Mouse (Mus musculus): ENCODE results near the gene Zc3h18.
A peak's percentile ranks its signal among the peaks of the same experiment; 100 is the strongest.

The Zc3h18 gene

DNA sequence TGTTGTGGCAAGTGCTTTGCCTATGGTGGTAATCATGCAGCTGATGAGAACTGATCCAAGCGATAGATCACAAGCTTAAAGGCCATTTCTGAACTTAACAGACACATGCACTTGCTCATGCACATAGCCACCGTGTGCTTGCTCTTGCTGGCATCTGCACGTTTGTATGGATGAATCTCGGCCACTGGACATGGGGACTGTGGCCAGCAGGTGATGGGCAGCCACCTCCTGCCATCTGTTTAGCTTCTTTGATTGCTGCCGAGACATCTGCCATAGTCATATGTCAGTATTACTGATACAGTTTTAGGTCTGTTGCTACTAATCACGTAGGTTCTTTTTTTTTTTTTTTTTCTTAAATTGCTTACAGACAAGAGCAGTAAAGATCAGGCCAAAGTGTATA, 18.9 kb downstream of the Zc3h18 start:
- DNase-seq: no peak

DNA sequence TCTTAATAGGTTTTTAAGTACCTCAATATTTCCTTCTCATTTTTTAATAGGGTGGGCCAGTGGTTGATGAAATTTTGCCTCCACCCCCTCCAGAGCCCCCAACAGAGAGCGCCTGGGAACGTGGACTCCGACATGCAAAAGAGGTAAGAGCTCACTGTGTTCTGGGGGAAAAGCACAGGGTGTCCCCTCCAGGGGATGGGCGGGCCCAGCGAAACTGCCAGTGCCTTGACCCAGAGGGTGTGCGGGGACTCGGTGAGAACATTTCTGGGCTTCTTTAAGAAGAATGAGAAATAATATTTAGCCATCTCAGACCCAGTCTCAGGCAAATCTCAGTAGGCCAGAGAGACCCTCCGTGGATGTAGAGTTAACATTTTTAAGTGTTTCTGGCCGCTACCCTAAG, 21.8 kb downstream of the Zc3h18 start:
- DNase-seq: no peak

DNA sequence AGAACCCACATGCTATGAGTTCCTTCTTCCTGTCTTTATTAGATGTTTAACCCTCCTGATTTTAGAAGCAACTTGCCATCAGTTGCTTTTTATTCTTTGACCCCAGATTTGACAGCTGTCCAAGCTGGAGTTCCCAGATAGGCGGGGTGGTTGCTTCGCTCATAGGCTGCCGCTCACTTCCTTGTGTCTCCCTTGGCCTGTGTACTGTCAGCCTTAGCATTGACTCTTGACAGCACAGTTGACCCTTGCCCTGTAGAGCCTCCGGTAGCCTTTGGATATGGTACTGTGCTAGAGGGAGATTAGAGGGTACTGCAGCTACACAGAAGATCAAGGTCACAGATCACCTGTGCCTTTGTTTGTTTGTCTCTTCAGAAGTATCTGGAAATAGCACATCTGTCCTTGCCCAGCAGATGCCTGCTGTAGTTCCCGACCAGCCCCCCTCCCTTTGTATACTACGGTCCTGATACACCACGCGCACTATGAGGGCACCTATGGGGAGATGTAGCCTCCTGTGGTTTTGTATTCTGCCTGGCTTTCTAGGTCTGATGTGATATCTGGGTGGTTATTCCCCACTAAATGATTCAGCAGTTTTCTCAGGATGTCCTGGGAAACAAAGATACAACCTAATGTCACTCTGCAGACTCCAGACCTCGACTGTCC, 28.9 kb downstream of the Zc3h18 start:
- no peak for DNase-seq

DNA sequence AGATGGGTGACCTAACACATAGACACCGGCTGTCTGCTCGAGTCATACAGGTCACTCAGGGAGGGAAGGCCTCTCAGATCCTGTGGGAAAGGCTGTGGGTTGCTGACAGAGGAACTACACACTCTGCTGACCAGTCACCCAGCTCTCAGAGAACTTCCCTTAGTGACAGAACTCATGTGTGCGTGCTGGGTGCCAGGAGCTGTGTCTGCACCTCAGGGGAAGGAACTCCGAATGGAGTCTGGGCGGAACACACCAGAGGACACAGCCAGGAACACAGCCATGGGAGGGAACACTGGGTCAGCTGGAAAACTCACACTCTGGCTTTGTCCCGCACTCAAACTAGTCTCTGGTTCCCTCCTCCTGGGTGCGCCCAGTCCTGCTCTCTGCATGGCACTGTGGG, 31.3 kb downstream of the Zc3h18 start:
- no peak for DNase-seq

DNA sequence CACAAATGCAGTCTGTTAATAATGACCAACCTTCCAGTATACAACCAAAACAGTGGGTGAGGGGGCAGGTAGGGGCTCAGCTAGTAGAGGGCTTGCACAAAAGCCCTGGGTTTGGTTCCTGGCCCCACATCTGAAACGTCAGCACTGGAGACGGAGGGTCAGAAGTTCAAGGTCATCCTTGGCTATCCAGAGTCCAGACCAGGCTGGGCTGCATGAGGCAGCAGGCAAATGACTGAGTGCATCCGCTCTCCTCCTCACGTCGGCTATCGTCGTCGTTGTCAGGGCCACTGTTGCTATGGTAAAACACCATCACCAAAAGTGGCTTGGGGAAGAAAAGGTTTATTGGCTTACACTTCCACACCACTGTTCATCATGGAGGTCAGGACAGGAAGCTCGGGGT, 37.9 kb downstream of the Zc3h18 start:
- no peak for DNase-seq

DNA sequence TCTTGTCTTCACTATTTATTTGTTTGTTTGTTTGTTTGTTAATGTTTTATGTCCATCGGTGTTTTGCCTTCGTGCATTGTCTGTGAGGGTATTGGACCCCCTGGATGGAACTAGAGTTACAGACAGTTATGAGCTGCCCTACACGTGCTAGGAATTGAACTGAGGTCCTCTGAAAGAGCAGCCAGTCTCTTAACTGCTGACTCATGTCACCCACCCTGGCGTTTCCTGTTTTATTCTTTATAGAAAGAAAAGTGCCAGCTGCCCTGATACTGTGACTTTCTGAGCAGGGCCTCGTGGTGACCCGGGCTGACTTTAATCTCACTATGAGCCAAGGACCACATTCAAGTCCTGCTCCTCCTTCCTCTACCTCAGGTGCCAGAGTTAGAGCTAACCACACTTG, 39.1 kb downstream of the Zc3h18 start:
- no peak for DNase-seq

DNA sequence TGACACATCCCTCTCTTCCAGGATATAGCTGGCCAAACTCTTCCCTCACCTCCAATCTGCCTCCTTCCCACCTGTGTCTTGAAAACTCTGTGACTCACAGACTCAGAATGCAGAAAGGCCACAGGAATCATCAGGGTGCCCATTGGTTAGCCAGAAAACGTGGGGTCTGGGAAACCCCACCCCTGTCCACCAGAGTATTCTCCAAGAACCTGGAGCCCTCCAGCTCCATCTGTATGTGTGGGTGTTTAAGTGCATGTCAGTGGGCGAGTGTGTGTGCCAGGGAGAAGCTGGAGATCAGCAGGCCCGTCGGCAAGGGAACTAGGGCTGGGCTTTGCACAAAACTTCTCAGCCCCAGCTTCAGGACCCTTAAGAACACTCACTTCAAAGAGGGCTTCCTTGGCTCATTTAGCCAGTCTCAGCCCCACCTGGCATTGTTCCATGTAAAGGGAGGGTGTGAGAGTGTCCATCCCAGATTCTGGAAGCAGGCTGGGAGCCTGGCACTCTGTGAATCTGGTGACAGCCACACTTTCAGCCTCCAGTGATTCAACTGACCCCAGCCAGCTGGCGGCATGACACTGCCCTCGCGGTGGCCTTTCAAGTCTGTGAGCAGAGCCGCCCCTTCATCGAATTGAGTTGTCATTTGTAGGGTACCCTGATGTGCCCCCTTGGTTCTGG, 43.6 kb downstream of the Zc3h18 start:
- DNase-seq: no peak

DNA sequence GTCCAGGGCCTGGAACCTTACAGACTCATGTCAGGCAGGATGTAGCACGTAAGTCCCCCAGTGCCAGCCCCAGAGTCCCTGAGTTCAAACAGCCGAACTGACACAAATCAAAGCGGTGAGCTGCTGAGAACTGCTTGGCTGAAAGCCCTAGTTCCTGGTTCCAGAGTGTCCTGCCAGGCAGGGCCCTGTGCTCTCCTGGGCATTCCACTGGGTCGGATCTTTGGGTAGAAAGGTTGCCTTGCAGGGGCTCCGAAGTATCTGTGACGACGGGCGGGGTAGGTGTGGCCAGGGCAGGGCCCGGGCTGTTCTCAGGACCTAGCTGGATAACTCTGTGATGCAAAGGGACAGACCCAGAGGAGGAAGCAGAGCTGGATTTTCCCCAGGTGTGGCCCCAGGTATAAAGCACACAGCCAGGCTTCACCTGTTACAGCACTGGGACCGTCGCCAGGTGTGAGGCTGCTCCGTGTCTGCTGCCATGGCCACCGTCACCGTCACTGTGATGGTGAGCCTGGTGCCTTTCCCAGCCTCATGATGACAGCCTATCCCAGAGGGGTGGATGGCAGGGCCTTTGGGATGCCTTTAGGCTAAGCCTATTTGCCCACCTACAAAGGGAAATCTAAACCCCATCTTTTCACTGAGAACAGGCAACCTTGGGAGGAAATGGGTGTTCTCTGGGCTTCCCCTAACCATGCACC, 45.1 kb downstream of the Zc3h18 start, which contains the start of gene Il17c:
TSS of gene Il17c (plus strand) at position 645 of the 695 bp plus-strand sequence.
- DNase-seq: no peak

DNA sequence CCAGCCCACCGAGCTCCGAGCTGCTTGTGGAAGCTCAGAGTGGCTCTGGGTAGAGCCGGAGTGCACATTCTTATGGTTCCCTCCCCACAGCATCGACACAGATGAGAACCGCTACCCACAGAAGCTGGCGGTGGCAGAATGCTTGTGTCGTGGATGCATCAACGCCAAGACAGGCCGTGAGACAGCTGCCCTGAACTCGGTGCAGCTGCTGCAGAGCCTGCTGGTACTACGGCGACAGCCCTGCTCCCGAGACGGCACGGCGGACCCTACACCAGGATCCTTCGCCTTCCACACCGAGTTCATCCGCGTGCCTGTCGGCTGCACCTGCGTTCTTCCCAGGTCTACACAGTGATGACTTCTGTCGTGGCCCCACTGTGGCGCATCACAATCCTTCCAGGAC, 46.8 kb downstream of the Zc3h18 start:
- no peak for DNase-seq

DNA sequence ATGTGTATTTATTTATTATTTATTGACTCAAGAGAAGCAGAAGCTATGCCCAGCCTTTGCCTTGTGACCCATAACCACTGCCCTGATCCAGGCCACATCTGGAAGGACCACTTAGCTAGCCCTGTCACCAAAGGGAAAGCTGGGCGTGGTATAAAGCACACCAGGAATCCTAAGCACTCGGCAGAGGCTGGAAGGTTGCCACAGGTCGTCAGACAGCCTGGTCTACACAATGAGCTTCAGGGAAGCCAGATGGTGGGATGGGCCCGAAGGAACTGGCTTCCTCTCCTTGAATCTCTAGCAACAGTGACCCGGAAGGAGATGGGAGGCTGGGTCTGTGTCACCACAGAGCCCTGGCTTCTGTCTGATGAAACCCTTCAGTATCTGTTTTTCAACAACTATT, 47.2 kb downstream of the Zc3h18 start:
- DNase-seq: peak; percentile 71

DNA sequence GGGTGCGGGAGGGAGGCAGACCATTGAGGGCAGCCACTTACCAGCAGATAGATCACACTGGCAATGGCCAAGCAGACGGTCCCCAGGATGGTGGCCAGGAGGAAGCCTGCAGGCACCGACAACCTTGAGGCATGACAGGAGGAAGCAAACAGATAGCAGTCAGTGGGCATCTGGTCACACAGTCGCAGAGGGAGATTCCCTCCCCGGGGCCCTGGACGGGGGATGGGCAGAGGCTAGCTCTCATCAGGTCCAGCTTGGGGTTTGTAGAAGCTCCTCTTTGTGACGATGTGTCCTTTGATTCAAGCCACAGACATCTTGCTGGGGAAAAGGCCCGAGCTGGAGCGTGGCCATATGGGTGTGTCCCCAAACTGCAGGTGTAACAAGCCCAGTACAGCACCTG, 49.7 kb downstream of the Zc3h18 start:
- DNase-seq: no peak

DNA sequence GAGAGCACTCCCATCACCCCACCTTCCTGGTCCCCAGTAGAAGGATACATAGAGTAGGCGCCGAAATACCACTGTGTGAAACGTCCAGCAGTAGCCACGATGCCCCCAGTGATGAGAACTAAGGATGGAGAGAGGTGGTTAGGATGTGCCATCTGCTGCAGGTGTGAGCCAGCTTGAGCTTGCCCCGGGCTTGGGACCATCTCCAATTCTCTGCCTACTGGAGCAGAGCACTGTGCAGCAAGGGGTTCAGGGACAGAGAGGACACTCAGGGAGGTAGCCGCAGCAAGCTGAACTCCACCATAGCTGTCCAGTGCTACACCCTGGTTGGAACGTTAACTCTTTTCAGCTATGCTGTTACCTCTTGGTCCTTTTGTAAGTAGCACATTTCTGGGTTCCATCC, 51.2 kb downstream of the Zc3h18 start:
- no peak for DNase-seq

DNA sequence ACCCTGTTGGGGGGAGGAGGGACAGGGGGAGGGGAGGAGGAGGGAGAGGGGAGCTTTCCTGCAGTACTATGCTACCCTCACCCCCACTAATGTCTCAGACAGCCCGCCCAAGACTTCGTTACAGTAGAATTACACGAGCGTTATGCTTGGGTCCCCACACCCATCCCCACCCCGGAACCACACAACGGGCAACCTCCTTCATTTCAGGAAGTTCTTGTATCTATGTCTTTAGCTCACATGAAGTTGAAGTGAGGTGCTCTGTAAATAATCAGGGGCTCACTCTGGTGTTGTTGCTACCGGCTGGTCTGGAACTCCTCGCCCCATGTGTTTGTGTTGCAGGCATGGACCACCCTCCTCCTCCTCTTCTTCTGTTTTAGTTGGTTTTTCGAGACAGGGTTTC, 51.8 kb downstream of the Zc3h18 start:
- DNase-seq: no peak

DNA sequence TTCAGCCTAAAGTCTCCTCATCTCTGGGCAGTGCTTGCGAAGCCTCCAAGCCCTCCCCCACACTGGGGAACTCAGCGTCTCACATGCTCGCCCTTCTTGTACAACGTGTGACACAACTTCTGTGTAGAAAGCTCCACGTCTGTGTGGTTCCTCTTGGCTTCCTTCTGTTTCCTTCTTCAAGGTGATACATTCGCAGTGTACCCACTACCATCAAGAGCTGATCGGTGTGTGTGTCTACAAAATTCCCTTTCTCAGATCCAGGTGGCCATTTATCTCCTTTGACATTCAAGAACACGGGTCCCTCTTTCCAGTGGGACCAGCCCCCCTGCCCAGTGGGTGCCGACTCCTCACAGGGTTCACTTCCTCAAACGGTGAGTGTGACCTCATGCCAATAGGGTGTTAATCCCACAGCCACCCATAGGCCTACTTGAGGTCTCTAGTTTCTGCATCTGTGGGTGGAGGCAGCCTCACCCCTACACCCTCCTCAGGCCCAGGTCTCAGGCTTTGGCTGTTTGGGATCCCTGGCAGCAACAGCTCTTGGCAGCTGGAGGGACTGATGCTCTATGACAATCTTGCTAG, 53.7 kb downstream of the Zc3h18 start:
- peak; percentile 71 for DNase-seq

DNA sequence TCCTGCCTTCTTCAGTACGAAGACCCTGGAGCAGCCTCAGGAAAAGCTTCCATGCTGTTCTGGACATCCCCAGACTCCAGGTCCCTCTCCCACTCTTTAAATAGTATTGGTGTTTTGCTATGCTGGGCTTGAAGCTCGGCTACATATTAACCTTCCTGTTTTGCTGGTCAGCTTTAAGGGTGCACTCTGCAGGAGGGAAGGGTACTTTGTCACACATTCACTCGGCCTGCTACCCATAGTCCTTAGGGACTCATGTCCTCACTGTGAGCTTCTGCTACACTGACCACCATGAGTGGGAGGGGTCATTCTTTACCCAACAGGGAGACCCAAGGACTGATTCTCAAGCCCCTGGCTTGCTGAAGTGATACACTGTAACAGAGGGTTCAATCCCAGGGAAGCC, 54.2 kb downstream of the Zc3h18 start:
- DNase-seq: no peak

DNA sequence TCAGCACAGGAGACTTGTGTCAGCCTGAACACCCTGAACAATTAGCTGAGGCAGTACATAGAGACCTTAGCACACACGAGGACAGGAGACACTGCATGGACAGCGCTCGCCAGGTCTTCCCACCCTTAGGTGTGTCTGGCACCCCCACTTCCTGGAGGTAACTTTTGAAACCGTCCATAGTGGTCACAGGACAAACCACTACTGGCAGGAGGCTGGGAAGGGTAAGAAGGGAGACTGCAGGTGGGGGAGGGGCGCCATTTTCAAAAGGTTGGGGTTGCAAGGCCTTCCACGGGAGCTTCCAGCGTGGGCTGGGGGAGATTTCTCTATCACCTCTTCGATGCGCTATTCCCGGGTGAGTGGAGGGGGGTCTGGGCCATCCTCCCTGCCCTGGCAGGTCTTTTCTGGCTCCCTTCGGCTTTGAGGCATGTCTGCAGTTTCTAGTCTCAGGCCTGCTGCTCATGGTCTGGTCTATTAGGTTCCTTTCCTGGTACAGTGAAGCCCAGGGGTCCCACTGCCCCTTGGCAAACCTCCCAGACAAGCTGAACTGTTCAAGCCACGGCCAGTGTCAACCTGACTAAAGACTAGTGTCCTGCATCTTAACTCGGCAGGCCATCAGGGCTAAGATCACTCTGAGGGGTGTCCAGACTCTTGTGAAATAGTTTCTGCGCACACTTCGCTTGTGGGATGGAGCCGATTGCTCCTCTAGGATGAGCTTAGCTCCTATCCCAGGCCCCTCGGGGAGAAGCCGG, 55.5 kb downstream of the Zc3h18 start:
- DNase-seq: no peak

DNA sequence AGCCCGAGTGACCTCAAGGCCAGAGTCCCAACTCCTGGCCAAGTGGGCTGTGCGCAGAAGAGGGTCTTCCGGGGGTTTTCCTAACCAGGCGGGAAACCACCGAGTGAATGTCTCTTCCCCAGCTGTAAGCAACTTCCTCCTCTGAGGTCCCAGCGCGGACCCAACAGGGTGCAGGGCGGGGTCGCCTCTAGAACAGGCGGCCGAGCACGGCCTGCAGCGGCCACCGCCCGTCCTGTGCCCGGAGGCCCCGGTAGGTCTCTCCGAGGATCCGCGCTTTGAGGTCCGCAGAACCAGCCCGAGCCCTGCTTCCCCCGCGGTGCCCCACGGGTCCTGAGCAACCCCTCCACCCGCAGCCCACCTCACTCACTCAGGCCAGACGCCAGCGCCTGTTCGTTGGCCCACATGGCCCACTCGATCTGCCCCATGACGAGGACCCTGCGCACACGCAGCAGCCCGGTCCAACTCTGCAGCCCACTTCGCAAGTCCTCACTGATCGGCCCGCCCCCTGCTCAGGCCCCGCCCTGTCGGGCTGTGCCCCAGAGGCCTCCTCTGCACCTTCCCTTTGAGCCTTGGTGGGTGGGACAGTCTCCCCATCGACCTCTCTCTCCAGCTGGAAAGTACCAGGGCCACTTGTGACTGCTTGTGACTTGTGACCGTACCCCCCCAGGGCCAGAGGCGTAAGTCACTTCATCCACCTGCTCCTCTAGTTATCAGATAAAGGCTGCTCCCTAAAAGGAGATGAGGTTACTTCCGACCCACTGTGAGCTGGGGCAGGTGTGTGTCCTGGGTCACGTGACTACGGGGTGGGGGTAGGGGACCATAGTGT, 56.2 kb downstream of the Zc3h18 start, which contains the start of gene Cyba:
TSS of gene Cyba (minus strand) at position 488 of the 826 bp plus-strand sequence.
- peak; percentile 93 for DNase-seq

DNA sequence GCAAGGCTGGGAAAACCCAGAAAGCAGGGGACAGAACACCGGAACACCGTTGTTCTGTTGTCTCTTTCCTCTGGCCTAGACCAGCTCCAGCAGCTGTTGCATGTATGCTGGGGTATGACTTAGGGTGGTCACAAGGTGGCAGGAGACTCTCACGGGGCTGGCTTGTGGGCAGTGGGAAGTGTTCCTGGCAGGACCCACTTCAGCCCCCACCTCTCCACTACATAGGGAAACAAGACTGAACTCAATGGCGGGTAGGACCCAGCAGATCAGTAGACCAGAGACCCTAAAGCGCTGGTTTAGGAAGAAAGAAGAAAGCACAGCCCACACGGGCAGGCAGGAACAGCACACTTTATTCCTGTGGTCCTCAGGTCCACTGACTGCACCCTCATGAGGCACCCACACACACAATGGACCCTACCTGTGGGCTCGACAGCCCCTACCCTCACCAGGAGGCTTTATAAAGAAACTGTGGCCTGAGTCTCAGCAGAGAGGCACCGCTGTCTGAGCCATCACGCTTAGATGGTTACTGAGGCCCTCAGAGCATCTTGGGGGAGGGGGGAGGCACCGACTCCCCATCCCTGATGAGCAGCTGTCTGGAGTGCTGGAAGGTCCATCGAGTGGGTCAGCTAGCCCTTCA, 57.0 kb downstream of the Zc3h18 start:
- no peak for DNase-seq

DNA sequence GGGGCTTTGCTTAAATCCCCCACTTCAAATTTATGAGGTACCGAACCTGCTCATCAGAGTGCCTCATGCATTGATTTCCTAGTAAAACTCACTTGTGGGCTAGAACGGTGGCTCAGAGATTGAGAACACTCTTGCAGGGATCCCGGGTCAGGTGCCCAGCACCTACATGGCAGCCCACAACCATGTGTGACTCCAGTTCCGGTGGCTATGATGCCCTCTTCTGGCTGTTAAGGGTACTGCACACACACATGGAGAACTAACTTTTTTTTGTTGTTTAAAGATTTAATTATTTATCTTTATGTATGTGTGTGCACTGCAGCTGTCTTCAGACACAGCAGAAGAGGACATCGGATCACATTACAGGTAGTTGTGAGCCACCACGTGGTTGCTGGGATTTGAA, 59.0 kb downstream of the Zc3h18 start:
- DNase-seq: no peak

DNA sequence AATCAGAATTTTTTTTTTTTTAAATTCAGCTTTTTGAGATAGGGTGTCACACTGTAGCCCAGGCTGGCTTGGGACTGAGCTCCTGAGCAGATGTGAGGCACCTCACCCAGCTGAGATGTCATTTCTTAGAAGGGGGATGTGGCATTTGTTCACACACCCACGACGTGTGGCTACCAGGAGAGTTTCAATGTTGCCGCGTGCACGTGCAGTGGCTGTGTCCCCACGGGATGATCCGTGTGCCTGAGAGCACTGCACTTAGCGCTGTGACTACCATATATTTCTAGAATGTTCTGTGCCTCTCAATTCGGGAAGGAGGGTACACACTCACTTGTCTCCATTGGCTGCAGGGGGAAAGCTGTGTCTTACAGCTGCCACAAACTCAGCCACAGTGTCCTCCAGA, 59.7 kb downstream of the Zc3h18 start:
- DNase-seq: no peak

DNA sequence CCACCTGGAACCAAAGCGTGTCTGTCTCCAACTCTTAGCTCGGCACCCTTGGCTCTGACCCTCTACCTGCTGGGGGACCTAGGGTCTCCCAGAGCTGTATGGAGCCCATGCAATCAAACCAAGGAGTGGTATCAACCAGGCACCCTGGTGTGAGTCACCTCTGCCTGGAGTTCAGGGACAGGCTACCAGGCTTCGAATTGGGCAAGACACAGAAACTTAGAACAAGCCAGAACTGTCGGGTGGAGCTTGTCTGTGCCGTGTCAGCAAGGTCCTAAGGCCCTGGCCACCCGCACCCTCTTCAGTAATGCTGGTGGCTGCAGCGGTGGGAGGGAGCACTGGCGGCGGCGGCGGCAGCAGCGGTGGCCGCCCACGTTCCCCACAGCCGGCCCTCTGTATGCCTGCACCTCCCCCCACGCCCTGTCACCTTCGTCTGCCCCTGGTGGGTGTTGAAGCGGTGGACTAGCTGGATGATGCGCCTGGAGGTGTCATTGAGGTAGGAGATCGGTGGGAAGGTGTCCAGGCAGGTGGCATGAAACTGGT, 60.2 kb downstream of the Zc3h18 start:
- no peak for DNase-seq

Data from lung, postnatal 36 days (tissue).